Mouse (Mus musculus): Measurements from ENCODE around the gene Gbx2.

The Gbx2 gene

DNA sequence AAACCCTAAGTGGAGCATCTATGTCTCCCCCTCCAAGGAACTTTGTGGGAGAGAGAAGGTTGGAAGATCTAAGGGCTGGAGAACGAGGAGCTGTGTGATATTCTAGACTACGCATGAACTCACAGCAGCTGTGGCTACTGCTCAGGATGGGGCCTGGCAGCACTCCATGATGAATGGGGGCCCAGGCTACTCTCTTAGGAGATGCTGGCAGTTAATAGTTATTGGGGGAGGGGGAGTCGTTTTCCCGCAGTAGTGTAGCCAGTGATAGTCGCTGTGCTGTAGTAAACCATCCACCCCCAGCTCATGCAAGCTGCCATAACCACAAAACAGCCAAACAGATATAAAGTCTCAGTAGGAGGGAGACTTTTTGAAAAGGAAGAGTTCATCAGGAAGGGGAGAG is 18.6 kb downstream of the Gbx2 start:
- no peak for DNase-seq (ENCODE audit: low spot score)

DNA sequence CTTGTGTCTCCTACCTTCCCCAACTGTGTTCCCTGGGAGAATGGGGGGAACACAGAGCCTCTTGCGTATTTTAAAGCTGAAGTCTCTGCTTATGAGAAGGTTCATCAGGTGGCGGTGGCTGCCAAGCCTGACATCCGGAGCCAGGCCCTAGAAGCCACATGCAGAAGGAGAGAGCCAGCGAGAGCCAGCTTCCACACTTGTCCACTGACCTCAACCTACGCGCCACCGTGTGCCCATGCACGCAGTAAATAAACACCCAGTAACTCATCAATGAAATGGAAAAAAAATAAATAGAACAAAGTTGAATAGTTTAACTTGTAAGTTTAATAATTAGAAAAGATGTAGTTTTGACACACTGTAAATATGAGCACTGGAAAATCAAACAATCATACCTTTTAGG is 21.2 kb downstream of the Gbx2 start:
- DNase-seq (ENCODE audit: low spot score): no peak

DNA sequence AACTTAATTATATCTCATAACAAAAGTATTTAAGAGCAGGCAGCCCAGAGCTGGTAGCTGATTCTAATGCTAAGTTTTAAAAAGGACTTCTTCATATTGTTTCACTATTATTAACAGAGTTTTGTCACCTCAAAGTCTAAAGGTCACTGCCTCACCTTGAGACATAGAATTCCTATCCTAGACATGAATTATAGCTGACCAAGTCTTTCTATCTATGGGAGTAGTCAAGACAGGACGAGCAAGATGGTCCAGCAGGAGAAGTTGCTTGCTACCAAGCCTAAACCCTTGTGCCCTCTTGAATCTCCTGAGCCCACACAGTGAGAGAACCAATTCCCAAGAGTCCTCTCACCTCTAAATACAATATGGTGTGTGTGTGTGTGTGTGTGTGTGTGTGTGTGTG is 28.3 kb downstream of the Gbx2 start:
- no peak for DNase-seq (ENCODE audit: low spot score)

DNA sequence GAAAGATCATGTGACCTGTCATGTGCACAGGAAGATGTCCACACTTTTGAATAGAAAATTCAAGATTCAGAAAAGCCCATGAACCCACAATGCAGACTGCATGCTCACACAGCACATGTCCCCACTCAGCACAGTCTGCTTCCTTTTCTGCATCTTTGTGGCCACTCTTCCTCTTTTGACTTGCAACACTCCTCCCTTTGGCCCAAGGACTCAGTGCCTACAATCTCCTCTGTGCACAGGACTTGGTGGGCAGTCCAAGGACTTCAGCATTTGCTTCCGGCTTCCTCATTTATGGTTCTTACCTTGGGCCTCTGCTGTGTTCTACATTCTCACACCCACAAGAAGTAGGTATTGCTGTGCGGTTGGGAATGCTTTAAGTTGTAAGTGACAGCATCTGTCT is 28.7 kb downstream of the Gbx2 start:
- DNase-seq (ENCODE audit: low spot score): no peak

DNA sequence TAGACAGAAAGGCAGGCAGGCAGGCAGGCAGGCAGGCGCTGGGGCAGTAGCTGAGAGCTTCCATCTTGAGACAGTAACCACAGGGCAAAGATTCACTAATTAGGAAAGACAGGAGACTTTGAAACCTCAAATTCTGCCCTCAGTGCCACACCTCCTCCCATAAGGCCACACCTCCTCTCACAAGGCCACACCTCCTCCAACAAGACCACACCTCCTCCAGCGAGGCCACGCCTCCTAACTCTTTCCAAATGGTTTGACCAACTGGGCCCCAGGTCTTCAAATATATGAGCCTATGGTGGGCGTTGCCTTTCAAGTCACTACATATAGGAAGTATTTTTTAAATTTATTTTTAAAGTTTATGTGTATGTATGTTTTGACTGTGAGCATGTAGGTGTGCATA is 29.6 kb downstream of the Gbx2 start:
- DNase-seq (ENCODE audit: low spot score): no peak

DNA sequence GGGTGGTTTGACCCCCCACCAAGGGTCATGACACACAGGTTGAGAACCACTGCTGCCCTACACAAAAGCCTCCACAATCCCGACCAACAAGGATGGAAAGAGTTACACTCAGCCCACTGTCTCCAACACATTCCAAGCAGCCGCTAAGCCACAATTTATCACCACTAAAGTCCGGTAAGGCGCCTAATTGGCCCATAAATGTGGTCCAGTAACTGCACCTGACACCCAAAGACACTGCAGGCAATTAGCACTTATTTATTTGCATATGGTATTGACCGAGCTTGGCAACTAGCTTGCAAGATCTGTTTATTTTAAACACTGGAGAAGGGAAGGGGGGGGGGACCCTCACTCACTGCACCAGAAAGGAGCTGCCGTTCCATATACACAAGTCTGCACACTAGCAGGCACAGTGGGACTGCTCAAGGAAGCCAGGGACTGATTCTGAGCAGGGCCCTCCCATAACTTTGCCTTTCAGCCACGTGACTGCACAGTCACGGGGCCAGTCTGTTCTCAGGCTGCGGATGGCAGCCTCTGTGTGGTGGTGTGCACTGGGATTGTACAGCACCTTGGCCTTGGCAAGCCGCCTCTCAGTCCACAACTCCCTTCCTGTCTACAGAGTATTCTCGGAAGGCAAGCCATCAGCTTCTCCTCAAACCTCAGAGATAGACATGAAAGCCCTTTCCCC is 31.1 kb downstream of the Gbx2 start:
- DNase-seq (ENCODE audit: low spot score): no peak

DNA sequence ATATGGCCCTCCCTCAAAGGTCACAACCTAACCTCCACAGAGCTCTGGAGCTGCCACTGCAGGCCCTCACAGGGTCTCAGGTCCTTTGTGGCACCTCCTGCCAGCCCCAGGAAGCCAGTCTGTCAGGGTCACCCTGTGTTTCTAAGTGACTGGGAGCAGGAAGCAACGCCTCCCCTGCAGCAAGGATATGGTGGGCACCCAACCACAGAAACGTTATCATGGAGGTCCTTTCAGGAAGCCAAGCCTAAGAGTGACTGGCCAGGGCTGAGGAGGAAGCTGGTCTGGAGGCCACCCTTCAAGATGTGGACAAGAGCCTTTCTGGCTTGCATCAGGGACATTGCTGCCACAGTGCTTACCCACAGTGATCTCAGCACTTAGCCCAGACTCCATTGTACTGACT is 31.9 kb downstream of the Gbx2 start:
- no peak for DNase-seq (ENCODE audit: low spot score)

DNA sequence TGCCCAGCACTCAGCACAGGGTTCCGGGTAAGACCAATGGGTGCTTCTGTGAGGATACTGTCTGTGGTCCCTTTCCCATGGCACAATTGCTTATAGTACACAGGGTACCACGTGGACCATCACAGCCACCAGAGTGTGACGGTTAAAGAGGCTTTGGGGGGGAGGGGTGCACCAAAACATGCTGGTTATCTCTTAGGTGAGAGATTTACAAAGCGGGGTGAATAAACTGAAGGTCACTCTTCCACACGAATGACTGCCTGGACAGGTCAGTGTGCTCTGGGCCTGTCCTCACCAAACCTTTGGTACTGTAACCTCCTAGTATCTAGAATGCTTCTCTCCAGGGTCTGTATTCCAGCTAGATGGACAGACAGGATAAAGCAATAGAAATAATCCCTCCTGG is 35.2 kb downstream of the Gbx2 start:
- no peak for DNase-seq (ENCODE audit: low spot score)

DNA sequence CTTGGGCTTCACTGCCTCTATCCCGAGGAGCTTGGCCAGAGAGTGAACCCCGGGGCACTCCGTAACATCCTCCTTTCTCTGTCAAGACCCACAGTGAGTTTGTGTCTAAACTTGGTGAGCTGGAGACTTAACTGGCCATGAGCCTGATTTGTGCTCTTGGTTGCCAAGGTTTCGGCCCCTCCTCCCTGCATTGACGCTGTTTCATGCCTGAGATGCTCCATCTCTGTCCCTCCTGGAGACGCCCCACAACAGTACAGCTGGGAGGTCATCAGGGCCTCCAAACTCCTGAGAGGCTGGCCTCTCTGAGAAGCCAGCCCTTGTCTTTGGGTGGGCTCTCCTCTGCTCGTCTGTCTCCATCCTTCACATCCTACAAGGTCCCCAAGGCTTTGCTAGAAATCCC is 38.7 kb downstream of the Gbx2 start:
- DNase-seq (ENCODE audit: low spot score): no peak

DNA sequence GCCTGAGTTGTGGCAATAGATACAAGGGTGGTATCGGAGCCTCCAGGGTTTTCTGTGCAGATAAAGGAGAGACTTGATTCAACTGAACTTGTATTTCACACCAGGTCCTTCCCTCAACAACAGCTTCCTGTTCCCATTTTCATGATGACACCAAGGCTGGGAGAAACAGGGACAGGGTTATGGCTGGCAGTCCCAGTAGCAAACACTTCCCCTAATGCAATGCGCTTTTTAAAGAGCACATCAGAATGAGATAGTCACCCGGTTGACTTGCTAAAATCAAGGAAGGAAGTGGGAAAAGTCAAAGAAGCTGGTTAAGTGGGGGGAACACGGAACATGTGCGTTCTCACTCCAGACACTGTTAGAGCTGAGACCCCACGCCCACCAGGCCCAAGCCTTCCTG is 39.6 kb downstream of the Gbx2 start:
- no peak for DNase-seq (ENCODE audit: low spot score)

DNA sequence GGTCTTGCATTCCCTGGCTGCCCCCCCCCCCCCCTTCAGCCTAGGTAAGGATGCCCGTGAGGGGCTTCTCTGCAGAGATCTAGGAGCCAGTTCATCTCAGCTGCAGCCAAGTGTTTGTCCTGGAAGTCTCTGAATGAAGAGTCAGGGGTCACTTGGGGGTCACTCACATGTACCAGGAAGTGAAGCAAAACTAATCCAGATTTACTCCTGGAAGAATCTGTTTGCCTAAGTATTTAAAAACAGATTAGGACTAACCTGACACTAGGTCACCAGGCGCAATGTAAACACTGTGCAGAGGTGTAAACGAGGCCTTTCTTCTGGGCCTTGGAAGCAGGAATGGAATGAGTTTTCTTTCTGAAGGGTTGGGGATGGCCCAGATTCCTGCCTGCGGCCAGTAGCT is 45.3 kb downstream of the Gbx2 start:
- no peak for DNase-seq (ENCODE audit: low spot score)

DNA sequence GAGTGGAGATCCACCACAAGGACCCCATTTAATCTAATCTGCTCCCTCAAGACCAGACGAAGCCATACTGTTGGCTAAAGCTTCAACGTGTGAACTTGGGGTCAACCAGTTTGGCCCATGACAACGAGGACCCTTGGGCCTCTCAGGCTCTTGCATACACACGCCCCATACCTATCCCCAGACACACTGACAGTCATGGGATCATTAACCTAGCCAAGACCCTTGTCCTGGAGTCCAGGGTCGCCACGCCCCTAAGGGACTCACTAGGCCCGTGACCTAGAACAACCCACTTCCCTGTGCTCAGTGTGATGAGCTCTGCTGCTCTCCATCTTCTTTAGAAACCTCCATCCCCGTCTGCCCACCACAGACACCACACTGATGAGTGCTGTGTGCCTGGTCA is 46.6 kb downstream of the Gbx2 start:
- DNase-seq (ENCODE audit: low spot score): no peak

DNA sequence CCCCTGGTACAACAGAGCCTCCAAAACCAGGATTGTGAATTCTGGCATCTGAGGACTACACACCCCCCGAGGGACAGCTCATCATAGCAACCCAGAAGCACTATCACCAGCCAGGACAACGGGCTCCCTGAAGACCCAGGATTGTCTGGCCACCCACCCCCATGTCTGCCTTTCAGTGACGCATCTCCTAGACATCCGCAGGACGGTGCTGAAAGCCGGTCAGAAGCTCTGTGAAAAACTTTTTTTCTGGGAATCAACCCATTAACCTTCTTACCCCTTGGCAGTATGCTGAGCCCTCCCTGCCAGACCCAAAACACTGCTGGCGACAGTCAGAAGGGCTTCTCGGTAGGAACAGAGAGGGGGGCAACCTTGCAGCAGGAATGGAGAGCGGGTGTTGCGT is 50.1 kb downstream of the Gbx2 start:
- no peak for DNase-seq (ENCODE audit: low spot score)

DNA sequence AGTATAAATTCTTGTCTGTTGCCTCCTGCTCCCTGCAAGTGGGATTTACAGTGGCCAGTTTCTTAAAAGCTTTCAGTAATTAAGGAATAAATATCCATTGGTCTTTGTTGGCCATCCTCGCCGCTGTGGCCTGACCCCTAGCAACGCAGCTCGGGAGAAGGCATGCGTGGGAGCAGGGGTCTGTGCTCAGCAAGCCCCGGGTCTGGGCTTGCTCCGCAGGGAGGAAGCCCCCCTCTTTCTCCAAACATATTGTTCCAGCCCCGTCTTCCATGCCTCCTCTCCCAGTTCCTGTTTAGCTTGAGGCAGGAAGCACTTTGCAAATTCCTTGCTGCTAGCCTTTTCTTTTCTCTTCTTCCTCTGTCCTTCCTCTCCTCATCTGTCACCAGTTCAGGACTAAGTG is 50.8 kb downstream of the Gbx2 start:
- DNase-seq (ENCODE audit: low spot score): no peak

DNA sequence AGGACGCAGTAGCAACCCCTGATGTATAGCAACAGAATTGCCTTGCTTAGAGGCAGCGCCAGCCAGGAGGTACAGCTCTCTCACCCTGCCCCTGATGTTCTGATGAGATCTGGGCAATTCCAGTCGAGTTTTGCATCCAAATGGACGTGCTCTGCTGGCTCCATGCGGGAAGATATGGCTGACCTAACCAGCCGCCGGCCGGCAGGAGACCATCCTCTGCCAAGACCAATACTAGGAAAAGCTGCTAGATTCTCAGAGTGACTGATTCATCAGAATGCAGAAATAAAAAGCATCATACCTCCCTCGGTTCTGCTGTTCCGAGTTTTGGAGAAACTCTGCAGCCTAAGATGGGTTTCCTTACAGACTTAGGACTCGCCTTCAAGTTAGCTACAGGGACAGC is 52.5 kb downstream of the Gbx2 start:
- DNase-seq (ENCODE audit: low spot score): no peak
